Mouse (Mus musculus): ENCODE results near the gene Pafah1b3. TPM values are rescaled to one million over a fixed set of nuclear protein-coding genes. Genes with fewer than 3 reads are reported as not detected.

Pafah1b3 gene
- polyA plus RNA-seq, 1 experiment from 2014 or later = 630 TPM

- H3K9me3 ChIP-seq (ENCODE audit: control insufficient read depth, low read length) = no peaks in the 10 kb centered on the region
- peaks cover 74% of the 10 kb centered on the region for H3K36me3 ChIP-seq (ENCODE audit: control insufficient read depth, insufficient read depth, low read length)
- WGBS = 86% methylated on average over 8 of the region's 8 CpGs
- ATAC-seq (ENCODE audit: low FRiP score, low TSS enrichment) = no peak
- no peaks in the 10 kb centered on the region for H3K27me3 ChIP-seq (ENCODE audit: control insufficient read depth, insufficient read depth, low read length)
- H3K4me2 ChIP-seq (ENCODE audit: low read length) = no peak overlapping the region
- H3K4me3 ChIP-seq (replicated peaks; ENCODE audit: low read depth, low read length) = no peak overlapping the region
- no peak overlapping the region for H3K27ac ChIP-seq (replicated peaks; ENCODE audit: low read depth, low read length)
- H3K9ac ChIP-seq (replicated peaks; ENCODE audit: low read length) = no peak overlapping the region
- peaks cover 22% of the 10 kb centered on the region for H3K4me1 ChIP-seq (ENCODE audit: control insufficient read depth, insufficient read depth, low read length)
- DNase-seq = no peak
Observed at GRCm38 (mm10) chr7:25286989-25287388, 10.8 kb downstream of the Pafah1b3 start.

DNA sequence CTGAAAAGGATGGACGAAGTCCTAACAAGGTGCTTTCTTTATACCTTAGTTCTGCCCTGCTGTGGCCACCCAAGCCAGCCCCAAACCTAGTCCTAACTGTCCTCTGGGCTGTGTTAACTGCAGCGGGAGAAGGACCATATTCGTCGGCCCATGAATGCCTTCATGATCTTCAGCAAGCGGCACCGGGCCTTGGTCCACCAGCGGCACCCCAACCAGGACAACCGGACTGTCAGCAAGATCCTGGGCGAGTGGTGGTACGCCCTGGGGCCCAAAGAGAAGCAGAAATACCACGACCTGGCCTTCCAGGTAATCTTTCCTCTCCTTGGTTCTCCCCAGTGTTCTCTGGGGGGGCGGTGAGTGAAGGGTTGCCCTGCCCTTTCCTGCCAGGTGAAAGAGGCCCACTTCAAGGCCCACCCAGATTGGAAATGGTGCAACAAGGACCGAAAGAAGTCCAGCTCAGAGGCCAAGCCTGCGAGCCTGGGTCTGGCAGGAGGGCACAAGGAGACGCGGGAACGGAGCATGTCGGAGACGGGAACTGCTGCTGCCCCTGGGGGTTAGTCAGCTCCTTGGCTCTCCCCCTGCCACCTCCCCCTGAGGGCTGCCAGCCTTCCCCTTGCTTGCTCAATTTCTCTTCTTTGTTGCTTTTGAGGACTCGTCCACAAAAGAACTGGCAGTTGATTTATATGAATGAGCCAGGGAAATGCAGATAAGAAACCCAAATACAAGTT, 12.1 kb downstream of the Pafah1b3 start:
- Histone ChIP-seq H3K4me3 (replicated peaks; ENCODE audit: low read depth, low read length) (no peak overlapping the region), H3K36me3 (ENCODE audit: control insufficient read depth, insufficient read depth, low read length) (peaks cover 61% of the 10 kb centered on the region), H3K9me3 (ENCODE audit: control insufficient read depth, low read length) (no peaks in the 10 kb centered on the region), H3K4me2 (ENCODE audit: low read length) (no peak overlapping the region), H3K9ac (replicated peaks; ENCODE audit: low read length) (no peak overlapping the region), H3K27ac (replicated peaks; ENCODE audit: low read depth, low read length) (0 out of 2 replicates have a peak overlapping the region, but pooled peaks have one; percentile 15), H3K27me3 (ENCODE audit: control insufficient read depth, insufficient read depth, low read length) (no peaks in the 10 kb centered on the region), H3K4me1 (ENCODE audit: control insufficient read depth, insufficient read depth, low read length) (peaks cover 32% of the 10 kb centered on the region)
- ATAC-seq (ENCODE audit: low FRiP score, low TSS enrichment) (no peak), DNase-seq (no peak)
- 89% methylated on average over 20 of the region's 20 CpGs for WGBS

- Histone ChIP-seq H3K9ac (replicated peaks; ENCODE audit: low read length) (peak overlapping the region; percentile 78; the same call in 1 of the 2 replicates), H3K4me3 (replicated peaks; ENCODE audit: low read depth, low read length) (peak overlapping the region; percentile 5; the same call in 1 of the 2 replicates), H3K9me3 (ENCODE audit: control insufficient read depth, low read length) (no peaks in the 10 kb centered on the region), H3K4me2 (ENCODE audit: low read length) (peak overlapping the region; percentile 83), H3K27me3 (ENCODE audit: control insufficient read depth, insufficient read depth, low read length) (no peaks in the 10 kb centered on the region), H3K4me1 (ENCODE audit: control insufficient read depth, insufficient read depth, low read length) (peaks cover 41% of the 10 kb centered on the region), H3K27ac (replicated peaks; ENCODE audit: low read depth, low read length) (peak overlapping the region; percentile 15; the same call in 1 of the 2 replicates), H3K36me3 (ENCODE audit: control insufficient read depth, insufficient read depth, low read length) (peaks cover 52% of the 10 kb centered on the region)
- DNase-seq (peak; percentile 25), ATAC-seq (ENCODE audit: low FRiP score, low TSS enrichment) (no peak)
- 69% methylated on average over 5 of the region's 5 CpGs for WGBS
Observed at GRCm38 (mm10) chr7:25284766-25285165, 13.0 kb downstream of the Pafah1b3 start.

DNA sequence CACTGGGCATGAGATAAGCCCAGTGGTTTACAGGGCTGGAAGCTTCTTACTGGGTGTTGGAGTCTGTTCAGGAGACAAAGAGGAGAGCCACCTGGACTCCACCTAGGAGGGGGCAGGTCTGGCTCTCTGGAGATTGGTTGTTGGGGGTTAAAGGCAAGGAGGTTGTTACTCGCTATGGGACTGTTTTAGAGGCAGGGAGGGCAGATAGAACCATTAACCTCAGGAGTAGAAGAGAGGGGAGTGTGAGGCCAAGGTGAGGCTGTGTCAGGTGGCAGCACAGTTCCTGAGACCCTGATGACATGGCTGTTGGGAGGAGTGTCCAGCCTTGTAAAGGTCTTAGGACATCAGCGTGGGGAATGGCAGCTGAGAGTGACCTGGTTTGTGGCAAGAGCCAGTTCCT, 13.6 kb downstream of the Pafah1b3 start:
- Histone ChIP-seq H3K36me3 (ENCODE audit: control insufficient read depth, insufficient read depth, low read length) (peaks cover 46% of the 10 kb centered on the region), H3K4me2 (ENCODE audit: low read length) (peak overlapping the region; percentile 83), H3K27ac (replicated peaks; ENCODE audit: low read depth, low read length) (peak overlapping the region; percentile 99), H3K4me1 (ENCODE audit: control insufficient read depth, insufficient read depth, low read length) (peaks cover 46% of the 10 kb centered on the region), H3K9me3 (ENCODE audit: control insufficient read depth, low read length) (no peaks in the 10 kb centered on the region), H3K9ac (replicated peaks; ENCODE audit: low read length) (peak overlapping the region; percentile 78), H3K27me3 (ENCODE audit: control insufficient read depth, insufficient read depth, low read length) (no peaks in the 10 kb centered on the region), H3K4me3 (replicated peaks; ENCODE audit: low read depth, low read length) (peak overlapping the region; percentile 77)
- WGBS = 80% methylated on average over 2 of the region's 2 CpGs
- ATAC-seq (ENCODE audit: low FRiP score, low TSS enrichment) = no peak
- no peak for DNase-seq

- Histone ChIP-seq H3K27me3 (ENCODE audit: control insufficient read depth, insufficient read depth, low read length) (no peaks in the 10 kb centered on the region), H3K36me3 (ENCODE audit: control insufficient read depth, insufficient read depth, low read length) (peaks cover 40% of the 10 kb centered on the region), H3K9ac (replicated peaks; ENCODE audit: low read length) (peak overlapping the region; percentile 78), H3K4me1 (ENCODE audit: control insufficient read depth, insufficient read depth, low read length) (peaks cover 46% of the 10 kb centered on the region), H3K9me3 (ENCODE audit: control insufficient read depth, low read length) (no peaks in the 10 kb centered on the region), H3K27ac (replicated peaks; ENCODE audit: low read depth, low read length) (peak overlapping the region; percentile 99), H3K4me3 (replicated peaks; ENCODE audit: low read depth, low read length) (peak overlapping the region; percentile 77), H3K4me2 (ENCODE audit: low read length) (peak overlapping the region; percentile 83)
- WGBS = 16% methylated on average over 5 of the region's 5 CpGs
- DNase-seq (peak; percentile 30), ATAC-seq (ENCODE audit: low FRiP score, low TSS enrichment) (no peak)
Observed at GRCm38 (mm10) chr7:25283637-25284036, 14.1 kb downstream of the Pafah1b3 start.

DNA sequence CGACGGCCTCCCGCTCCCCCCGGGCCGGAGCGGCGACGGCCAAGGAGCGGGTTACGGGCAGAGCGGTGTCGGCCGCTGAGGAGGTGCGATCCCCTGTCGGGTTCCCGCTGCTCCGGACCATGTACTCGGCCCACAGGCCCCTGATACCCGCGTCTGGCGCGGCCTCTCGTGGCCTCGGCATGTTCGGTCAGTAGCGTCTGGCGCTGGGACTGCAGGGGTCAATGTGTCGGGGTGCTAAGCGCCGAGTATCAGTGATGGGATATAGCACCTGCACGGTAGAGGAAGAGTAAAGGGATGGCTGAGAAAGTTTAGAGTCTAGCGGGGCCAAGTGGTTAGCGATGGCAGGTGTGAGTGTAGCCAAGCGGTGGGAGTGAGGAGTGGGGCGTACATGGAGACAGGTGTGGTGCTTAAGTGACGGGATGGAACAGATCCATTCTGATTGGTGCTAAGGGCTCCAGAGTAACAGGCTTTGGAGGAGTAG, 15.0 kb downstream of the Pafah1b3 start:
- H3K4me3 ChIP-seq (replicated peaks; ENCODE audit: low read depth, low read length) = peak overlapping the region; percentile 77
- no peaks in the 10 kb centered on the region for H3K27me3 ChIP-seq (ENCODE audit: control insufficient read depth, insufficient read depth, low read length)
- peaks cover 32% of the 10 kb centered on the region for H3K36me3 ChIP-seq (ENCODE audit: control insufficient read depth, insufficient read depth, low read length)
- no peaks in the 10 kb centered on the region for H3K9me3 ChIP-seq (ENCODE audit: control insufficient read depth, low read length)
- WGBS = under 1% methylated on average over 36 of the region's 36 CpGs
- peak overlapping the region; percentile 83 for H3K4me2 ChIP-seq (ENCODE audit: low read length)
- H3K27ac ChIP-seq (replicated peaks; ENCODE audit: low read depth, low read length) = peak overlapping the region; percentile 99
- peak overlapping the region; percentile 78 for H3K9ac ChIP-seq (replicated peaks; ENCODE audit: low read length)
- ATAC-seq (ENCODE audit: low FRiP score, low TSS enrichment) (no peak), DNase-seq (peak; percentile 62)
- peaks cover 48% of the 10 kb centered on the region for H3K4me1 ChIP-seq (ENCODE audit: control insufficient read depth, insufficient read depth, low read length)

GRCm38 (mm10) chr7:25281734-25282601, 15.8 kb downstream of the Pafah1b3 start:
- H3K4me3 ChIP-seq (replicated peaks; ENCODE audit: low read depth, low read length) = peak overlapping the region; percentile 77
- ATAC-seq (ENCODE audit: low FRiP score, low TSS enrichment) = peak; percentile 82

GRCm38 (mm10) chr7:25281166-25281733, 16.5 kb downstream of the Pafah1b3 start:
- Histone ChIP-seq H3K27me3 (ENCODE audit: control insufficient read depth, insufficient read depth, low read length) (no peaks in the 10 kb centered on the region), H3K27ac (replicated peaks; ENCODE audit: low read depth, low read length) (peak overlapping the region; percentile 99), H3K4me1 (ENCODE audit: control insufficient read depth, insufficient read depth, low read length) (peaks cover 53% of the 10 kb centered on the region), H3K9me3 (ENCODE audit: control insufficient read depth, low read length) (no peaks in the 10 kb centered on the region), H3K36me3 (ENCODE audit: control insufficient read depth, insufficient read depth, low read length) (peaks cover 17% of the 10 kb centered on the region), H3K9ac (replicated peaks; ENCODE audit: low read length) (peak overlapping the region; percentile 78; the same call in 1 of the 2 replicates), H3K4me3 (replicated peaks; ENCODE audit: low read depth, low read length) (peak overlapping the region; percentile 77), H3K4me2 (ENCODE audit: low read length) (peak overlapping the region; percentile 83)
- DNase-seq (peak; percentile 10), ATAC-seq (ENCODE audit: low FRiP score, low TSS enrichment) (peak; percentile 0; the same call in 1 of the 2 replicates)
- 23% methylated on average over 12 of the region's 12 CpGs for WGBS

More at GRCm38 (mm10) chr7:25281734-25282601, 15.8 kb downstream of the Pafah1b3 start:
- peak; percentile 99 for DNase-seq
- no peaks in the 10 kb centered on the region for H3K27me3 ChIP-seq (ENCODE audit: control insufficient read depth, insufficient read depth, low read length)
- H3K4me1 ChIP-seq (ENCODE audit: control insufficient read depth, insufficient read depth, low read length) = peaks cover 53% of the 10 kb centered on the region
- H3K27ac ChIP-seq (replicated peaks; ENCODE audit: low read depth, low read length) = peak overlapping the region; percentile 99
- peaks cover 24% of the 10 kb centered on the region for H3K36me3 ChIP-seq (ENCODE audit: control insufficient read depth, insufficient read depth, low read length)
- peak overlapping the region; percentile 78 for H3K9ac ChIP-seq (replicated peaks; ENCODE audit: low read length)
- no peaks in the 10 kb centered on the region for H3K9me3 ChIP-seq (ENCODE audit: control insufficient read depth, low read length)
- H3K4me2 ChIP-seq (ENCODE audit: low read length) = peak overlapping the region; percentile 83
- WGBS = under 1% methylated on average over 75 of the region's 108 CpGs
